Mouse (Mus musculus): ENCODE data around the gene Kif21b.

- TF ChIP-seq GATA1 (IDR thresholded peaks at IDR 0.05; ENCODE audit: borderline replicate concordance, low read length) = no peak
- TF ChIP-seq FLI1 (IDR thresholded peaks at IDR 0.05; ENCODE audit: low read length) = no peak
Observed at GRCm38 (mm10) chr1:136131603-136132291, 558 bp downstream of the Kif21b start.
